Comparison of ENCODE assay signal across 8 mouse cellular contexts in the genomic region with DNA sequence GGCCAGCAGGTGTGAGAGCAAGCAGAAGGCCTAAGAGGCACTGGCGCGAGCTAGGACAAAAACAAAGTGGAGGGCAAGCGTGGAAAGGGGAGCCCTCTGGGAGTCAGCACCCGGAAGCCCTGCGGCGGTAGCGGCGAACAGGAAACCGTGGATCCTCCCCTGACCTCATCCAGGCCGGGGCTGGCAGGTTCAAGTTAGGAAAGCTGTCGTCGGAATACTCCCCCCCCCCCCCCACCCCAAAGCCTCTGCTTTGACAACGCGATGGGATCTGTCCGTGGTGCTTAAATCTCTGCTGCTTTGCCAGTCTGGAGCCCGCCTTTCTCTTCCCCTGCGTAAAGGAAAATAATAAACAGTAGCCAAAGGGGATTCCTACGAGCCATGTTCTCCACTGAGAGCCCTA. TPM values are rescaled to one million over a fixed set of nuclear protein-coding genes. Genes with fewer than 3 reads are reported as not detected.
DNase-seq lines count a peak whose midpoint lies in the region; ATAC-seq lines count a peak whose summit lies in the region.

No protein-coding gene starts in this region.

- 0 out of 2 replicates have a peak, but pooled peaks have one; percentile 23 for ATAC-seq in embryonic facial prominence, embryonic 12.5 days (ENCODE audit: insufficient number of reproducible peaks, insufficient read depth, low FRiP score, low TSS enrichment)
- no peak for ATAC-seq in hindbrain, embryonic 15.5 days (ENCODE audit: low FRiP score, low read depth)

- peak; percentile 20 for DNase-seq in thymus, postnatal 4 days
- DNase-seq in thymus, postnatal 0 days (ENCODE audit: low spot score) = no peak
- DNase-seq in midbrain, embryonic 10.5 days (ENCODE audit: low spot score) = peak; percentile 60
- no peak for DNase-seq in layer of hippocampus, postnatal 36 days
- no peak for DNase-seq in thymus, postnatal 25 days
- DNase-seq in thymus, postnatal 36 days = no peak

- H3K4me3 ChIP-seq in embryonic facial prominence, embryonic 12.5 days = 0 out of 2 replicates have a peak overlapping the region, but pooled peaks have one; percentile 9
- H3K4me3 ChIP-seq in hindbrain, embryonic 15.5 days = peak overlapping the region; percentile 46
- H3K4me3 ChIP-seq in midbrain, embryonic 10.5 days = peak overlapping the region; percentile 53

- H3K27me3 ChIP-seq in embryonic facial prominence, embryonic 12.5 days = peaks cover 81% of the 10 kb centered on the region
- H3K27me3 ChIP-seq in hindbrain, embryonic 15.5 days = peaks cover 79% of the 10 kb centered on the region
- peaks cover 100% of the 10 kb centered on the region for H3K27me3 ChIP-seq in midbrain, embryonic 10.5 days (ENCODE audit: low read depth, poor library complexity, severe bottlenecking)

- H3K4me2 ChIP-seq in embryonic facial prominence, embryonic 12.5 days (replicated peaks) = peak overlapping the region; percentile 33
- H3K4me2 ChIP-seq in hindbrain, embryonic 15.5 days = peak overlapping the region; percentile 92

- H3K9me3 ChIP-seq in embryonic facial prominence, embryonic 12.5 days = no peaks in the 10 kb centered on the region
- no peaks in the 10 kb centered on the region for H3K9me3 ChIP-seq in hindbrain, embryonic 15.5 days
- no peaks in the 10 kb centered on the region for H3K9me3 ChIP-seq in midbrain, embryonic 10.5 days (replicated peaks)

- 0% methylated on average over 18 of the region's 18 CpGs for WGBS in embryonic facial prominence, embryonic 12.5 days
- 1% methylated on average over 15 of the region's 18 CpGs for WGBS in hindbrain, embryonic 15.5 days
- under 1% methylated on average over 18 of the region's 18 CpGs for WGBS in midbrain, embryonic 10.5 days

- no peaks in the 10 kb centered on the region for H3K36me3 ChIP-seq in embryonic facial prominence, embryonic 12.5 days
- no peaks in the 10 kb centered on the region for H3K36me3 ChIP-seq in hindbrain, embryonic 15.5 days
- H3K36me3 ChIP-seq in midbrain, embryonic 10.5 days = no peaks in the 10 kb centered on the region

- H3K27ac ChIP-seq in embryonic facial prominence, embryonic 12.5 days = no peak overlapping the region
- no peak overlapping the region for H3K27ac ChIP-seq in hindbrain, embryonic 15.5 days (replicated peaks)
- no peak overlapping the region for H3K27ac ChIP-seq in midbrain, embryonic 10.5 days (replicated peaks)

- H3K4me1 ChIP-seq in embryonic facial prominence, embryonic 12.5 days = peaks cover 22% of the 10 kb centered on the region
- H3K4me1 ChIP-seq in hindbrain, embryonic 15.5 days (replicated peaks) = peaks cover 42% of the 10 kb centered on the region
- peaks cover 38% of the 10 kb centered on the region for H3K4me1 ChIP-seq in midbrain, embryonic 10.5 days

- H3K9ac ChIP-seq in embryonic facial prominence, embryonic 12.5 days = no peak overlapping the region
- H3K9ac ChIP-seq in hindbrain, embryonic 15.5 days = no peak overlapping the region

RNA-seq across cellular contexts. Expression of a gene that starts 1.7 kb away (rescaled TPM):
- not detected in 2 replicates for polyA plus RNA-seq in thymus, postnatal 0 days (2015; fragmentation: Nextera tagmentation; extraction: Ambion mirVana)
- polyA plus RNA-seq in embryonic facial prominence, embryonic 12.5 days (2016; fragmentation: Nextera tagmentation; extraction: Ambion mirVana) = 0.54 and 1.1 TPM in 2 replicates
- 4.8 and 6.8 TPM in 2 replicates for polyA plus RNA-seq in hindbrain, embryonic 15.5 days (2015; fragmentation: Nextera tagmentation; extraction: Ambion mirVana)
- 0.20 and 0.22 TPM in 2 replicates for polyA plus RNA-seq in midbrain, embryonic 10.5 days (2016; fragmentation: Nextera tagmentation; extraction: Ambion mirVana)
- not detected for total RNA-seq in layer of hippocampus, postnatal 36 days (2021)

Comparison
In these comparisons a context has a peak if more than half of its experiments do, and no peak if none do; other contexts are left out.
1. DNase-seq: peak in thymus, postnatal 4 days (single experiment) and midbrain, embryonic 10.5 days (single experiment); none in thymus, postnatal 0 days (single experiment), layer of hippocampus, postnatal 36 days (0 of 2), thymus, postnatal 25 days (single experiment) and thymus, postnatal 36 days (0 of 2).
2. Peak in every context shown above with its lines, with median percentiles within 50 percentile points of each other: H3K4me3 ChIP-seq.